Mouse (Mus musculus) thymus, adult 2 months (tissue): ENCODE measurements around the gene Gamt.

Experiments
- CTCF ChIP-seq: fragments of 200-500 bp; IDR thresholded peaks from 2 replicates; pipeline ENCODE4 v1.5.1; 2012; ENCODE audit warnings: mild to moderate bottlenecking, control low read depth, low read length, moderate library complexity, borderline replicate concordance; ENCODE audit not compliant: control insufficient read depth, poor library complexity, insufficient read depth; ENCODE audit errors: extremely low read depth
- POLR2A ChIP-seq: fragments of 200-500 bp; IDR thresholded peaks from 2 replicates; pipeline ENCODE4 v1.6.1; 2012; ENCODE audit warnings: mild to moderate bottlenecking, low read length, control low read depth, moderate library complexity; ENCODE audit not compliant: control insufficient read depth, poor library complexity, insufficient read depth; ENCODE audit errors: extremely low read depth

GRCm38 (mm10) chr10:80295618-80296425 lies 35.0 kb upstream of the Gamt start, which contains the start of gene Apc2:
- TF ChIP-seq CTCF: peak; percentile 69; the same call in 1 of the 2 replicates
- TF ChIP-seq POLR2A: no peak; the same call in 1 of the 2 replicates
